Mouse (Mus musculus): Measurements from ENCODE around the gene Gm4969.

DNA sequence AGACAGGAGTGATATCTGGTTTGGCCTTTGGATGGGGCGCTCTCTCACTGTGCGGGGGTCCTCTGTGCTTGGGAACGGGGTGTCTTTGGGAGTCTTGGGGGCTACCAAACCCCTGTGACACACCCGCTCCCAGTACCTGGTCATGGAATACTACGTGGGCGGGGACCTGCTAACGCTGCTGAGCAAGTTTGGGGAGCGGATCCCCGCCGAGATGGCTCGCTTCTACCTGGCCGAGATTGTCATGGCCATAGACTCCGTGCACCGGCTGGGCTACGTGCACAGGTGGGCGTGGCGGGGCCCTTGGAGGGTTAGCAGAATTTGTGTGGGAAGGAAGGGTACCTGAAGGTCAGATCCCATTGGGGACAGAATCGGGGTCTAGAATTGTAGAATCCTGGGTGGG lies 31.4 kb downstream of the Gm4969 start:
- TF ChIP-seq POLR2A (IDR thresholded peaks at IDR 0.05; ENCODE audit: insufficient read depth, low read length): no peak
- no peak for TF ChIP-seq EP300 (IDR thresholded peaks at IDR 0.05; ENCODE audit: insufficient read depth, low read depth, low read length)

Data from ES-Bruce4 (cell line).